Mouse (Mus musculus) lung, postnatal 0 days (tissue): ENCODE data around the gene Nr6a1.

Experiments used
- CTCF ChIP-seq: IDR thresholded peaks from 2 replicates; pipeline ENCODE4 v1.5.1; 2016; ENCODE audit warnings: antibody characterized with exemption, mild to moderate bottlenecking
- EP300 ChIP-seq: IDR thresholded peaks from 2 replicates; pipeline ENCODE4 v1.6.1; 2016; ENCODE audit warnings: antibody characterized with exemption, mild to moderate bottlenecking, control low read depth

DNA sequence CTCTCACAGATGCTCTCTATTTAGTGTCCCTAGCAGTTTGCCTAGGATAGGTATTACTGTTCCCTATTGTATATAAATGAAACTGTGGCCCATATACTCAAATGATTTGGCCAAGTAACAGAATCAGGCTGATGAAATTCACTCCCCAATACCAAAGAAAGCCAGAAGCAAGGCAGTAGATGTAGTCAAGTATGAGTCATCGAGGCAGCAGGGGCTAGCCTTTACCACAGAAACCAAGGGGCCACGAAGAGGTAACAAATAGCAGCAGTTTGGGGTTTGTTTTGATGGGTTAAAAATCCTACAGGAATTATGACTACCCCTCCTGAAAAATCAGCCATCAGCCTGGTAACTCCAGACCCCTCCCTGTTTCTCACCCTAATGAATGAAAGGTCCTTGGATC is 147.5 kb downstream of the Nr6a1 start:
- TF ChIP-seq CTCF (no peak), EP300 (no peak)
